Mouse (Mus musculus): ENCODE data around the gene Apoa1. TPM values are rescaled to one million over a fixed set of nuclear protein-coding genes. Genes with fewer than 3 reads are reported as not detected.

Gene Apoa1
- polyA plus RNA-seq, 1 experiment from 2014 or later: 597 TPM

GRCm38 (mm10) chr9:46270782-46271181 is 42.4 kb downstream of the Apoa1 start:
- ATAC-seq (ENCODE audit: insufficient read depth, low FRiP score, low read depth): no peak

GRCm38 (mm10) chr9:46272070-46272469 is 43.7 kb downstream of the Apoa1 start:
- Histone ChIP-seq H3K9me3 (no peaks in the 10 kb centered on the region), H3K4me2 (peak overlapping the region; percentile 73; the same call in 1 of the 2 replicates), H3K4me1 (peaks cover 7% of the 10 kb centered on the region), H3K36me3 (peaks cover 23% of the 10 kb centered on the region), H3K9ac (no peak overlapping the region), H3K27me3 (replicated peaks) (peaks cover 16% of the 10 kb centered on the region; the same call in 1 of the 2 replicates), H3K27ac (no peak overlapping the region), H3K4me3 (replicated peaks) (peak overlapping the region; percentile 92; the same call in 1 of the 2 replicates)
- no peak for ATAC-seq (ENCODE audit: insufficient read depth, low FRiP score, low read depth)
- WGBS: 78% methylated on average over 9 of the region's 9 CpGs

More at GRCm38 (mm10) chr9:46270782-46271181, 42.4 kb downstream of the Apoa1 start:
- Histone ChIP-seq H3K36me3 (peaks cover 10% of the 10 kb centered on the region), H3K4me2 (no peak overlapping the region), H3K27ac (no peak overlapping the region), H3K9ac (no peak overlapping the region), H3K9me3 (no peaks in the 10 kb centered on the region), H3K4me1 (peaks cover 7% of the 10 kb centered on the region), H3K27me3 (replicated peaks) (peaks cover 16% of the 10 kb centered on the region; the same call in 1 of the 2 replicates), H3K4me3 (replicated peaks) (no peak overlapping the region)
- WGBS: 92% methylated on average over 4 of the region's 4 CpGs

GRCm38 (mm10) chr9:46272677-46273454 is 44.5 kb downstream of the Apoa1 start, which contains the start of gene Zpr1:
TSS of gene Zpr1 (plus strand) at chr9:46273064.
- peaks cover 16% of the 10 kb centered on the region; the same call in 1 of the 2 replicates for H3K27me3 ChIP-seq (replicated peaks)
- peak within 1 kb of the TSS; percentile 92 for H3K4me3 ChIP-seq (replicated peaks)
- peak within 1 kb of the TSS; percentile 69 for H3K27ac ChIP-seq
- WGBS: 5% methylated on average over 45 of the region's 45 CpGs
- H3K4me1 ChIP-seq: peaks cover 7% of the 10 kb centered on the region
- no peaks in the 10 kb centered on the region for H3K9me3 ChIP-seq
- peak within 1 kb of the TSS; percentile 73 for H3K4me2 ChIP-seq
- ATAC-seq (ENCODE audit: insufficient read depth, low FRiP score, low read depth): peak; percentile 90
- peak within 1 kb of the TSS; percentile 60 for H3K9ac ChIP-seq
- peaks cover 24% of the 10 kb centered on the region for H3K36me3 ChIP-seq

GRCm38 (mm10) chr9:46274494-46274893 is 46.1 kb downstream of the Apoa1 start:
- 0 out of 2 replicates have a peak overlapping the region, but pooled peaks have one; percentile 73 for H3K4me2 ChIP-seq

More at GRCm38 (mm10) chr9:46274494-46274893, 46.1 kb downstream of the Apoa1 start:
- ATAC-seq (ENCODE audit: insufficient read depth, low FRiP score, low read depth): no peak
- Histone ChIP-seq H3K27me3 (replicated peaks) (peaks cover 11% of the 10 kb centered on the region; the same call in 1 of the 2 replicates), H3K36me3 (peaks cover 28% of the 10 kb centered on the region), H3K27ac (no peak overlapping the region), H3K4me3 (replicated peaks) (no peak overlapping the region), H3K9me3 (no peaks in the 10 kb centered on the region), H3K9ac (no peak overlapping the region), H3K4me1 (peaks cover 7% of the 10 kb centered on the region)
- WGBS: 82% methylated on average over 9 of the region's 9 CpGs

Other genes with a start within 250 kb of the Apoa1 start
- gene Pafah1b2, start 215.9 kb upstream of the Apoa1 start, polyA plus RNA-seq (2015; fragmentation: Nextera tagmentation; extraction: Ambion mirVana): 144 and 148 TPM in 2 replicates
- 11.5 and 15.3 TPM in 2 replicates for gene Sik3, start 215.8 kb upstream of the Apoa1 start, polyA plus RNA-seq (2015; fragmentation: Nextera tagmentation; extraction: Ambion mirVana)
- 46.5 and 53.1 TPM in 2 replicates for gene Apoc3, start 7.1 kb downstream of the Apoa1 start, polyA plus RNA-seq (2015; fragmentation: Nextera tagmentation; extraction: Ambion mirVana)
- 86.6 and 91.9 TPM in 2 replicates for gene Apoa4, start 12.1 kb downstream of the Apoa1 start, polyA plus RNA-seq (2015; fragmentation: Nextera tagmentation; extraction: Ambion mirVana)
- 0.17 and 0.26 TPM in 2 replicates for gene Apoa5, start 40.1 kb downstream of the Apoa1 start, polyA plus RNA-seq (2015; fragmentation: Nextera tagmentation; extraction: Ambion mirVana)
- gene Zpr1, start 44.5 kb downstream of the Apoa1 start, polyA plus RNA-seq (2015; fragmentation: Nextera tagmentation; extraction: Ambion mirVana): 52.2 and 55.9 TPM in 2 replicates
- gene Bud13, start 54.4 kb downstream of the Apoa1 start, polyA plus RNA-seq (2015; fragmentation: Nextera tagmentation; extraction: Ambion mirVana): 18.8 and 19.7 TPM in 2 replicates
- gene 4931429L15Rik, start 91.4 kb downstream of the Apoa1 start, polyA plus RNA-seq (2015; fragmentation: Nextera tagmentation; extraction: Ambion mirVana): not detected in 2 replicates